Mouse (Mus musculus) intestine, postnatal 0 days (tissue): ENCODE measurements at regions not wholly inside any gene's neighbourhood (a gene's known extent, or its start where the extent isn't known, plus 50 kb on each side); places are given as distances from the start of the nearest gene placed in this dataset. TPM values are rescaled to one million over a fixed set of nuclear protein-coding genes. Genes with fewer than 3 reads are reported as not detected.

Source experiments
- ATAC-seq: fragments of 200-750 bp; cut with Nextera tagmentation; 2 replicates; pipeline ENCODE4 v1.8.0; 2017; ENCODE audit warnings: mild to moderate bottlenecking, moderate TSS enrichment, moderate library complexity
- H3K27ac ChIP-seq: fragments of 300-500 bp; sonication (generic); 2 replicates; pipeline ENCODE4 v1.5.1; 2014; ENCODE audit warnings: mild to moderate bottlenecking, low read depth, low read length, moderate library complexity
- H3K27me3 ChIP-seq: fragments of 300-500 bp; sonication (generic); replicated peaks from 2 replicates; pipeline ENCODE4 v1.6.1; 2014; ENCODE audit warnings: low read length, mixed read lengths; ENCODE audit not compliant: control insufficient read depth, insufficient read depth
- H3K36me3 ChIP-seq: fragments of 300-500 bp; sonication (generic); 2 replicates; pipeline ENCODE4 v1.6.1; 2014; ENCODE audit warnings: mild to moderate bottlenecking, moderate library complexity; ENCODE audit not compliant: control insufficient read depth, insufficient read depth
- H3K4me1 ChIP-seq: fragments of 300-500 bp; sonication (generic); replicated peaks from 2 replicates; pipeline ENCODE4 v1.6.1; 2014; ENCODE audit warnings: antibody characterized with exemption, low read length, mixed read lengths; ENCODE audit not compliant: control insufficient read depth, insufficient read depth
- H3K4me2 ChIP-seq: fragments of 300-500 bp; sonication (generic); replicated peaks from 2 replicates; pipeline ENCODE4 v1.6.1; 2014; ENCODE audit warnings: low read depth, mild to moderate bottlenecking, moderate library complexity
- H3K4me3 ChIP-seq: fragments of 300-500 bp; sonication (generic); 2 replicates; pipeline ENCODE4 v1.5.1; 2014; ENCODE audit warnings: low read depth, low read length
- H3K9ac ChIP-seq: fragments of 300-500 bp; sonication (generic); 2 replicates; pipeline ENCODE4 v1.6.1; 2014; ENCODE audit warnings: mild to moderate bottlenecking, low read depth, low read length
- H3K9me3 ChIP-seq: fragments of 300-500 bp; sonication (generic); 2 replicates; pipeline ENCODE4 v1.6.1; 2016; ENCODE audit warnings: mixed run types; ENCODE audit not compliant: control insufficient read depth
- CTCF ChIP-seq: sonication (generic); IDR thresholded peaks from 2 replicates; pipeline ENCODE4 v1.5.1; 2016; ENCODE audit warnings: low read depth, mild to moderate bottlenecking, control low read depth, antibody characterized with exemption, moderate library complexity
- WGBS: fragments of 180-500 bp; shearing (Covaris S2); extraction: QIAGEN DNeasy Blood & Tissue Kit; methylation state at CpG from one replicate; pipeline ENCODE4 v1.1.7; 2014; 5-methylcytosine and 5-hydroxymethylcytosine counted together
- microRNA-seq: library from miRNA; unstranded; fragments of <30 nt; microRNA quantifications from one replicate; pipeline ENCODE4, GENCODE M21; 2016

DNA sequence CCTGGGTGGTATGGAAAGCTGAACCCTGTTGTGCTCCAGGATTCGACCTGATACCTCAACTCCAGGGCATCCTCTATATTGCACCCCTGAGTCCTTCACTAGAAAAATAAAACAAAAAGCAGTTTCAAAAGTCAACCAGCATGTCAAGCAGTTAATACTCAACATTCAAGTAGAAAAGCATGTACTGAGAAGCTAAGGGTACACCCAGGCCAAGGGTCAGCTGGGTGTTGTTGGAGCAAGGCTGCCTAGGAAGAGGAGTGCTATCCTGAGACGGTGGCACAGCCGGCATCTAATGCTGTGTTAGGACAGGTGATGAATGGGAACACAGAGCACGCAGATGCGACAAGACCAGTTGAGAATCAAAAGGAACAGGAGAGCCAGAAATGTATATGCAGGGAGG is 59.7 kb upstream of the Sntg2 start:
- no peak overlapping the region for H3K9ac ChIP-seq
- H3K27me3 ChIP-seq = no peaks in the 10 kb centered on the region
- no peaks in the 10 kb centered on the region for H3K36me3 ChIP-seq
- no peak overlapping the region for H3K4me3 ChIP-seq
- 73% methylated on average over 5 of the region's 5 CpGs for WGBS
- no peaks in the 10 kb centered on the region for H3K4me1 ChIP-seq
- H3K27ac ChIP-seq = no peak overlapping the region
- H3K4me2 ChIP-seq = no peak overlapping the region
- no peaks in the 10 kb centered on the region for H3K9me3 ChIP-seq
- TF ChIP-seq CTCF = no peak
- no peak for ATAC-seq

DNA sequence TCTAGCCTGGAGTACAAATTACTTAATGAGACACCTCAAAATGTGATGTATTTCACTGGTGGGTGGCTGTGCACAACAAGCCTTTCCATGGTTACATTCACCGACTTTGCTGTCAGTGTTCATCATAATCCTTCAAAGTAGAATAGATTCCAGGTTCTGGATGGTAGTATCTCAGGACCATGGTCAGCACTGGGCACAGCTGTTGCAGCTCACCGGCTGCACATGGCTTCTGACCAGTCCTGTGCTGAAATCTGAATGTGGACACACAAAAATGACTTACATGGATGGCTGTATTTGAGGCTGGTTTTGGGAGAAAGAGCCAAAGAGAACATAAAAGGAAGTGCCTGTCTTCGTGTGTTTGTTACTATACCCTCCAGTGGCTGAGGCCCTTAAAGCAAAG is 57.5 kb upstream of the Sntg2 start:
- no peak for ATAC-seq
- no peak for TF ChIP-seq CTCF
- 60% methylated on average over 3 of the region's 3 CpGs for WGBS

DNA sequence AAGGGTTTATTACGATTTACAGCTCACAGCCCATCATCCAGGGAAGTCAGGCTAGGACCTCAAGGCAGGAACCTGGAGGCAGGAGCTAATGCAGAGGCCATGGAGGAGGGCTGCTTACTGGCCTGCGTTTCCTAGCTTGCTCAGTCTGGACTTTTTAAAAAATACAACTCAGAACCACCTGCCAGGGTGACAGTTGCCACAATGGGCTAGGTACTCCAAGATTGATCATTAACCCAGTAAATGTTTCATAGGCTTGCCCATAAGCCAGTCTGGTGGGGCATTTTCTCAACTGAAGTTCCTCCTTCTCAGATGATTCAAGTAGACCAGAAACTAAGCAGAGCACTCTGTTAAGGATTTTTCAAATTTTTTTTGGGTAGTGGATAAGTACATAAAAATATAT is 52.1 kb upstream of the Sntg2 start:
- 43% methylated on average over 2 of the region's 2 CpGs for WGBS
- Histone ChIP-seq H3K4me2 (no peak overlapping the region), H3K4me1 (no peaks in the 10 kb centered on the region), H3K27ac (no peak overlapping the region), H3K27me3 (no peaks in the 10 kb centered on the region), H3K9ac (no peak overlapping the region), H3K36me3 (no peaks in the 10 kb centered on the region), H3K4me3 (no peak overlapping the region), H3K9me3 (no peaks in the 10 kb centered on the region)
- TF ChIP-seq CTCF = no peak
- no peak for ATAC-seq

More for the DNA sequence above, 57.5 kb upstream of the Sntg2 start:
- Histone ChIP-seq H3K4me1 (no peaks in the 10 kb centered on the region), H3K4me3 (no peak overlapping the region), H3K4me2 (no peak overlapping the region), H3K27me3 (no peaks in the 10 kb centered on the region), H3K27ac (no peak overlapping the region), H3K9me3 (no peaks in the 10 kb centered on the region), H3K9ac (no peak overlapping the region), H3K36me3 (no peaks in the 10 kb centered on the region)

Small RNA genes in the stretch of these regions (microRNA-seq; reads per million reads assigned to microRNA genes)
- not detected for gene Gm25865
